Mouse (Mus musculus) heart, adult 2 months (tissue): Measurements from ENCODE around the gene Foxn3.

Experiments
- CTCF ChIP-seq: fragments of 200-600 bp; IDR thresholded peaks from 2 replicates; pipeline ENCODE4 v1.8.1; 2022; ENCODE audit warnings: antibody characterized with exemption, mild to moderate bottlenecking, moderate library complexity
- EP300 ChIP-seq: fragments of 200-500 bp; IDR thresholded peaks from 2 replicates; pipeline ENCODE4 v1.6.1; 2011; ENCODE audit warnings: low read depth, low read length, control low read depth; ENCODE audit not compliant: insufficient read depth
- POLR2A ChIP-seq: fragments of 200-500 bp; IDR thresholded peaks from 2 replicates; pipeline ENCODE4 v1.6.1; 2011; ENCODE audit warnings: mild to moderate bottlenecking, low read depth, low read length, control low read depth; ENCODE audit not compliant: insufficient read depth

GRCm38 (mm10) chr12:99596397-99596796 is 33.0 kb upstream of the Foxn3 start:
- TF ChIP-seq EP300, result no peak
- no peak for TF ChIP-seq CTCF
- TF ChIP-seq POLR2A, result no peak
